Mouse (Mus musculus): ENCODE measurements around the gene Arl14ep. TPM values are rescaled to one million over a fixed set of nuclear protein-coding genes. Genes with fewer than 3 reads are reported as not detected.

Arl14ep gene
- total and polyA plus RNA-seq, 3 experiments: 55.2 to 76.0 (median 61.0) TPM

- Histone ChIP-seq H3K27ac (ENCODE audit: insufficient read depth, low read depth) (no peak overlapping the region), H3K4me1 (ENCODE audit: control insufficient read depth in 1 of 2, insufficient read depth in 2 of 2) (no peaks in the 10 kb centered on the region), H3K9me3 (replicated peaks; ENCODE audit: low read length) (peaks cover 2% of the 10 kb centered on the region), H3K36me3 (replicated peaks in 1 of 2; ENCODE audit: control insufficient read depth in 1 of 2, insufficient read depth in 1 of 2, low read length in 1 of 2) (peaks cover under 1 to 15% of the 10 kb centered on the region in 2 experiments), H3K27me3 (replicated peaks) (no peaks in the 10 kb centered on the region), H3K9ac (ENCODE audit: insufficient read depth, low read depth) (no peak overlapping the region), H3K4me2 (ENCODE audit: insufficient read depth, low read depth, poor library complexity, severe bottlenecking) (no peak overlapping the region), H3K79me2 (replicated peaks; ENCODE audit: control insufficient read depth, extremely low read depth, insufficient read depth, poor library complexity, severe bottlenecking) (no peaks in the 10 kb centered on the region), H3K4me3 (replicated peaks in 1 of 3; ENCODE audit: low read depth in 2 of 3, low read length in 2 of 3, poor library complexity in 1 of 3) (no peak overlapping the region)
- DNase-seq (ENCODE audit: extremely low read depth): no peak
- dilution Hi-C loops (cut with MboI; ENCODE audit: extremely low pct_ligation_motif_present, extremely low pct_unique_long_range_greater_than_20kb, low sequenced_read_pairs): no loop called here
- in situ Hi-C loops (cut with MboI; ENCODE audit: low pct_ligation_motif_present, low pct_unique_long_range_greater_than_20kb, low sequenced_read_pairs): loop anchor here (25.0 kb wide), 1 partner anchor 594 kb away; no protein-coding TSS in a partner anchor
- TF ChIP-seq ZC3H11A (IDR thresholded peaks at IDR 0.05; ENCODE audit: low read depth, low read length) (no peak), ZNF384 (IDR thresholded peaks at IDR 0.05; ENCODE audit: low read depth, low read length) (no peak), POLR2A (IDR thresholded peaks at IDR 0.05; ENCODE audit: low read depth, low read length) (no peak), ELF1 (IDR thresholded peaks at IDR 0.05; ENCODE audit: low read depth, low read length) (no peak), RAD21 (IDR thresholded peaks at IDR 0.05; ENCODE audit: low read depth, low read length) (no peak), TBP (conservative IDR thresholded peaks at IDR 0.05; ENCODE audit: low read depth, low read length) (no peak)
These were observed 18.1 kb downstream of the Arl14ep start for GRCm38 (mm10) chr2:106956146-106956545.

- Histone ChIP-seq H3K36me3 (replicated peaks in 1 of 2; ENCODE audit: control insufficient read depth in 1 of 2, insufficient read depth in 1 of 2, low read length in 1 of 2) (peaks cover 0 to 13% of the 10 kb centered on the region in 2 experiments), H3K9me3 (replicated peaks; ENCODE audit: low read length) (peaks cover 6% of the 10 kb centered on the region), H3K4me2 (ENCODE audit: insufficient read depth, low read depth, poor library complexity, severe bottlenecking) (no peak overlapping the region), H3K27me3 (replicated peaks) (no peaks in the 10 kb centered on the region), H3K4me3 (replicated peaks in 1 of 3; ENCODE audit: low read depth in 2 of 3, low read length in 2 of 3, poor library complexity in 1 of 3) (no peak overlapping the region), H3K79me2 (replicated peaks; ENCODE audit: control insufficient read depth, extremely low read depth, insufficient read depth, poor library complexity, severe bottlenecking) (no peaks in the 10 kb centered on the region), H3K4me1 (ENCODE audit: control insufficient read depth in 1 of 2, insufficient read depth in 2 of 2) (no peaks in the 10 kb centered on the region), H3K9ac (ENCODE audit: insufficient read depth, low read depth) (no peak overlapping the region), H3K27ac (ENCODE audit: insufficient read depth, low read depth) (no peak overlapping the region)
- TF ChIP-seq RAD21 (IDR thresholded peaks at IDR 0.05; ENCODE audit: low read depth, low read length) (peak; percentile 79), CTCF (conservative IDR thresholded peaks at IDR 0.05 in 1 of 2, IDR thresholded peaks at IDR 0.05 in 1 of 2; ENCODE audit: low read depth in 2 of 2, low read length in 2 of 2) (peak; percentile 53 to 72; a peak in 3 of 4 replicates), SMC3 (IDR thresholded peaks at IDR 0.05; ENCODE audit: low read depth, low read length) (peak; percentile 50), CHD1 (IDR thresholded peaks at IDR 0.05; ENCODE audit: low read depth, low read length) (no peak)
- dilution Hi-C loops (cut with MboI; ENCODE audit: extremely low pct_ligation_motif_present, extremely low pct_unique_long_range_greater_than_20kb, low sequenced_read_pairs) (no loop called here), in situ Hi-C loops (cut with MboI; ENCODE audit: low pct_ligation_motif_present, low pct_unique_long_range_greater_than_20kb, low sequenced_read_pairs) (loop anchor here (25.0 kb wide), 1 partner anchor 593 kb away; no protein-coding TSS in a partner anchor)
- DNase-seq (ENCODE audit: extremely low read depth): peak; percentile 38
These were observed 18.6 kb downstream of the Arl14ep start for GRCm38 (mm10) chr2:106955621-106956020.

- Histone ChIP-seq H3K27ac (ENCODE audit: insufficient read depth, low read depth) (no peak overlapping the region), H3K9ac (ENCODE audit: insufficient read depth, low read depth) (no peak overlapping the region), H3K36me3 (replicated peaks in 1 of 2; ENCODE audit: control insufficient read depth in 1 of 2, insufficient read depth in 1 of 2, low read length in 1 of 2) (peaks cover 0 to 9% of the 10 kb centered on the region in 2 experiments), H3K4me3 (replicated peaks in 1 of 3; ENCODE audit: low read depth in 2 of 3, low read length in 2 of 3, poor library complexity in 1 of 3) (no peak overlapping the region), H3K79me2 (replicated peaks; ENCODE audit: control insufficient read depth, extremely low read depth, insufficient read depth, poor library complexity, severe bottlenecking) (no peaks in the 10 kb centered on the region), H3K4me1 (ENCODE audit: control insufficient read depth in 1 of 2, insufficient read depth in 2 of 2) (no peaks in the 10 kb centered on the region), H3K9me3 (replicated peaks; ENCODE audit: low read length) (peaks cover 10% of the 10 kb centered on the region), H3K4me2 (ENCODE audit: insufficient read depth, low read depth, poor library complexity, severe bottlenecking) (no peak overlapping the region), H3K27me3 (replicated peaks) (no peaks in the 10 kb centered on the region)
- dilution Hi-C loops (cut with MboI; ENCODE audit: extremely low pct_ligation_motif_present, extremely low pct_unique_long_range_greater_than_20kb, low sequenced_read_pairs): no loop called here
- in situ Hi-C loops (cut with MboI; ENCODE audit: low pct_ligation_motif_present, low pct_unique_long_range_greater_than_20kb, low sequenced_read_pairs): loop anchor here (25.0 kb wide), 1 partner anchor 593 kb away; no protein-coding TSS in a partner anchor
- DNase-seq (ENCODE audit: extremely low read depth): no peak
- TF ChIP-seq POLR2AphosphoS2 (IDR thresholded peaks at IDR 0.05; ENCODE audit: low read depth, low read length): no peak
- no peak for TF ChIP-seq BHLHE40 (IDR thresholded peaks at IDR 0.05; ENCODE audit: low read depth, low read length)
- TF ChIP-seq SIN3A (IDR thresholded peaks at IDR 0.05; ENCODE audit: low read length): no peak
- TF ChIP-seq TBP (conservative IDR thresholded peaks at IDR 0.05; ENCODE audit: low read depth, low read length): no peak
- no peak for TF ChIP-seq ZKSCAN1 (IDR thresholded peaks at IDR 0.05; ENCODE audit: borderline replicate concordance, low read depth, low read length)
- TF ChIP-seq SMC3 (IDR thresholded peaks at IDR 0.05; ENCODE audit: low read depth, low read length): no peak
These were observed 19.2 kb downstream of the Arl14ep start for GRCm38 (mm10) chr2:106954975-106955374.
